Mouse (Mus musculus) T-cell, adult 2 months (primary cell): ENCODE data around the gene Tcfl5.

Source experiments
- DNase-seq: peaks from one replicate; pipeline ENCODE4 v3.0.0; 2022; ENCODE audit warnings: low spot score

Tcfl5 gene

GRCm38 (mm10) chr2:180598157-180598705, 44.3 kb downstream of the Tcfl5 start:
- DNase-seq = no peak

DNA sequence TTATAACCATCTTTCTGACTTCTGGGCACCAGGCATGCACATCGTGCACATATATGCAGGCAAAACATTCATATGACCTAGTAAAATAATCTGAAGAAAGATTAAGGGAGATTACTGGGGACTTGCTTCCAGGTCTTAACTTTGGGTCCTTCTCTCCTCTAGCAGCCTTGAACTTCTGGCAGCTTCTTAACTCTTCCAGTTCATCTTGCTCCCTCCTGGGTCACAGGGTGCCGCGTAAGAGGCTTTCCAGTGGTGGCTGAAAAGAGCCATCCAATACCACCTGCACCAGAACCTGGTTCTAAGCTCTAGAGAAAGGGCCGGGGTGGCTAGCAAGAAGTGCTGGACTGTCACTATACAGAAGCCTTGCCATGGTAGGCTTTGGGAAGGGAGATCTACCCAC, 45.0 kb downstream of the Tcfl5 start, which contains the start of gene Col9a3:
TSS of gene Col9a3 (plus strand) at position 301 of the 400 bp plus-strand sequence.
- no peak for DNase-seq

- DNase-seq = peak; percentile 84
These were observed 53.2 kb downstream of the Tcfl5 start, which contains the start of gene Ogfr for GRCm38 (mm10) chr2:180589123-180589831. Ogfr (plus strand) TSS chr2:180589245.

- DNase-seq = peak; percentile 40
These were observed 53.8 kb downstream of the Tcfl5 start for GRCm38 (mm10) chr2:180588736-180589122.

GRCm38 (mm10) chr2:180583154-180583507, 59.4 kb downstream of the Tcfl5 start:
- peak; percentile 27 for DNase-seq

DNA sequence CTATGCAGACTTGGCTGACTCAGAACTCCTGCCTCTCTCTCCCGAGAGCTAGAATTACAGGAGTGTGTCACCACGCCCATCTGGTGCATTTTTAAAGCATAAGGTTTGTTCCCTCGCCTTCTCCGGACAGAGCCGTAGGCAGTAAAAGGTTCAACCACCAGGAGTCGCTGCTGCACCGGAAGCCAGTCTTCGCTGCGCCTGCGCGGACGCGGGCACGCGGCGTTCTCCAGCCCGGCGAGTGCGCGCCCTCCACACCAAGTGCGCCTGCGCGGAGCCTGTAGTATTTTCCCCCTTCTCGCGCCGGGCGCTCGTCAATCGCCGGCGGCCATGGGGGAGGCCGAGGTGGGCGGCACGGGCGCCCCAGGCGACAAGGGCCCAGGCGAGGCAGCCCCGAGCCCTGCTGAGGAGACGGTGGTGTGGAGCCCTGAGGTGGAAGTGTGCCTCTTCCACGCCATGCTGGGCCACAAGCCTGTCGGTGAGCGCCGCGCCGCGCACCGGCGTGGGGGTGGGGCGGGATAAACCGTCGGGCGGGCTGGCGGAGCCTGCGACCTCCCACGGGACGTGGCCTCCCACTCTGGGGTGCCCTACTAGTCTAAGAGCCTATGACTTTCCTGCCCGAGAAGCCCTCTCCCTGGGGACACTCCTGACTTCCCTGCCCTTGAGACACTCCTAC, 59.9 kb downstream of the Tcfl5 start:
- peak; percentile 96 for DNase-seq

GRCm38 (mm10) chr2:180581002-180581401, 61.5 kb downstream of the Tcfl5 start, which contains the start of gene Mrgbp:
Mrgbp (plus strand) TSS chr2:180581304.
- no peak for DNase-seq

GRCm38 (mm10) chr2:180578686-180579085, 63.8 kb downstream of the Tcfl5 start:
- DNase-seq = peak; percentile 61

DNA sequence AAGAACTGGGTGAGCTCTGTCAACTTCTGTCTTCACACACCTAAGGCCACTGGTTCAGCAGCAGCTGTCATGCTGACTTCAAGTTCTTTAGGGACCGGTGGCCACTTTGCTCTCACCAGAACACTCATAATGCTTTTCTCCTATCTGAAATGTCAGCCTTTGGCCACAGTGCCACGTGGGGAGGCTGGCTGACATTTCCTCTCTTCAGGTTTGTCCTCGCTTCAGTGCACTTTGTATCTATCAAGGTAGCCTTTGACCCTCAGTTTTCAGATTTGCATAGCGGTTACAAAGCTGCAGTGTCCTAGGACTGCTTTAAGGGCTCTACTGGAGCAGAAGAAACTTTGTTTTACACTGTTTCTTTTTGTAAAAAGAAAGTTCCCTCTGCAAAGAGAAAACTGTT, 66.0 kb downstream of the Tcfl5 start:
- no peak for DNase-seq
